In genomic region chr14:118051975-118052630, GRCm38 (mm10) we compare ENCODE assay signal across 11 mouse cellular contexts. TPM values are rescaled to one million over a fixed set of nuclear protein-coding genes. Genes with fewer than 3 reads are reported as not detected.
A peak's percentile ranks its signal among the peaks of the same experiment; 100 is the strongest.
DNase-seq lines count a peak whose midpoint lies in the region; ATAC-seq and TF ChIP-seq lines count a peak whose summit lies in the region.
"Had no signal": no experiment of that assay in that cellular context is flagged by ENCODE, and none has a peak within 500 bp of the region (broad histone marks: within the 10 kb centered on the region; RNA-seq: fewer than 3 reads in every experiment).

Gene Dct (minus strand): TSS chr14:118052244.

- no peaks in the 10 kb centered on the region for H3K9me3 ChIP-seq in forebrain, embryonic 10.5 days
- H3K9me3 ChIP-seq in hindbrain, postnatal 0 days (ENCODE audit: low read length), result no peaks in the 10 kb centered on the region
- no peaks in the 10 kb centered on the region for H3K9me3 ChIP-seq in neural tube, embryonic 13.5 days

- peak within 1 kb of the TSS; percentile 78 for H3K27ac ChIP-seq in forebrain, embryonic 10.5 days
- no peak within 1 kb of the TSS for H3K27ac ChIP-seq in hindbrain, postnatal 0 days
- 0 out of 2 replicates have a peak within 1 kb of the TSS, but pooled peaks have one; percentile 28 for H3K27ac ChIP-seq in neural tube, embryonic 13.5 days (replicated peaks)
- no peak within 1 kb of the TSS for H3K27ac ChIP-seq in thymus, adult 2 months (ENCODE audit: control insufficient read depth, insufficient read depth, low read length)
- H3K27ac ChIP-seq: left cerebral cortex, adult 2 months had no signal

- peaks cover 91% of the 10 kb centered on the region for H3K27me3 ChIP-seq in forebrain, embryonic 10.5 days (ENCODE audit: poor library complexity, severe bottlenecking)
- H3K27me3 ChIP-seq in hindbrain, postnatal 0 days (ENCODE audit: insufficient read depth, low read length), result 0 out of 2 replicates have a peak, but pooled peaks cover under 1% of the 10 kb centered on the region
- peaks cover 50% of the 10 kb centered on the region for H3K27me3 ChIP-seq in neural tube, embryonic 13.5 days
- H3K27me3 ChIP-seq in thymus, adult 2 months (ENCODE audit: control insufficient read depth, insufficient read depth, low read length), result no peaks in the 10 kb centered on the region

- 24% methylated on average over 13 of the region's 13 CpGs for WGBS in forebrain, embryonic 10.5 days
- WGBS in hindbrain, postnatal 0 days, result 22% methylated on average over 13 of the region's 13 CpGs
- 9% methylated on average over 13 of the region's 13 CpGs for WGBS in neural tube, embryonic 13.5 days
- 89% methylated on average over 13 of the region's 13 CpGs for WGBS in thymus, adult 2 months

- 0 out of 2 replicates have a peak within 1 kb of the TSS, but pooled peaks have one; percentile 3 for H3K4me2 ChIP-seq in hindbrain, postnatal 0 days (ENCODE audit: low read depth, low read length)
- peak within 1 kb of the TSS; percentile 22; the same call in 1 of the 2 replicates for H3K4me2 ChIP-seq in neural tube, embryonic 13.5 days

- no peaks in the 10 kb centered on the region for H3K36me3 ChIP-seq in forebrain, embryonic 10.5 days (replicated peaks)
- H3K36me3 ChIP-seq in hindbrain, postnatal 0 days (ENCODE audit: insufficient read depth, low read length), result no peaks in the 10 kb centered on the region
- H3K36me3 ChIP-seq in neural tube, embryonic 13.5 days, result no peaks in the 10 kb centered on the region
- H3K36me3 ChIP-seq in thymus, adult 2 months (ENCODE audit: control insufficient read depth, insufficient read depth, low read length), result no peaks in the 10 kb centered on the region

- ATAC-seq in frontal cortex, adult (ENCODE audit: low TSS enrichment), result peak; percentile 59; the same call in 1 of the 2 replicates
- no peak for ATAC-seq in hindbrain, postnatal 0 days
- peak; percentile 78 for ATAC-seq in neural tube, embryonic 13.5 days (ENCODE audit: low read depth)

- TF ChIP-seq CTCF in hindbrain, postnatal 0 days (IDR thresholded peaks at IDR 0.05; ENCODE audit: low read depth), result no peak
- no peak for TF ChIP-seq CTCF in thymus, adult 2 months (IDR thresholded peaks at IDR 0.05; ENCODE audit: borderline replicate concordance, control insufficient read depth, extremely low read depth, insufficient read depth, low read length, poor library complexity)

- DNase-seq in frontal cortex, postnatal 36 days (ENCODE audit: low spot score in 2 of 2), result no peak
- DNase-seq in forebrain, embryonic 10.5 days (ENCODE audit: extremely low spot score, low spot score), result peak; percentile 79
- DNase-seq in hindbrain, postnatal 0 days (ENCODE audit: low spot score), result peak; percentile 21
- no peak for DNase-seq in cerebellum, adult 11-12 months
- no peak for DNase-seq in kidney, postnatal 10 days
- DNase-seq in thymus, adult 2 months, result no peak
- DNase-seq: cerebellum, adult 18-20 months had no signal

- TF ChIP-seq POLR2A in thymus, adult 2 months (IDR thresholded peaks at IDR 0.05; ENCODE audit: control insufficient read depth, extremely low read depth, insufficient read depth, low read length, poor library complexity), result no peak

- peak within 1 kb of the TSS; percentile 18; the same call in 1 of the 2 replicates for H3K4me3 ChIP-seq in forebrain, embryonic 10.5 days
- no peak within 1 kb of the TSS for H3K4me3 ChIP-seq in hindbrain, postnatal 0 days (ENCODE audit: low read length)
- no peak within 1 kb of the TSS for H3K4me3 ChIP-seq in neural tube, embryonic 13.5 days
- H3K4me3 ChIP-seq in thymus, adult 2 months (ENCODE audit: control insufficient read depth, insufficient read depth, low read length), result no peak within 1 kb of the TSS
- H3K4me3 ChIP-seq: left cerebral cortex, adult 2 months had no signal

- H3K4me1 ChIP-seq in forebrain, embryonic 10.5 days, result peaks cover 48% of the 10 kb centered on the region
- no peaks in the 10 kb centered on the region for H3K4me1 ChIP-seq in hindbrain, postnatal 0 days (ENCODE audit: insufficient read depth, low read length)
- peaks cover 33% of the 10 kb centered on the region for H3K4me1 ChIP-seq in neural tube, embryonic 13.5 days (replicated peaks)
- H3K4me1 ChIP-seq in thymus, adult 2 months (replicated peaks; ENCODE audit: control insufficient read depth, insufficient read depth, low read length), result no peaks in the 10 kb centered on the region

- H3K9ac ChIP-seq in hindbrain, postnatal 0 days (replicated peaks; ENCODE audit: low read length), result no peak within 1 kb of the TSS
- no peak within 1 kb of the TSS for H3K9ac ChIP-seq in neural tube, embryonic 13.5 days

RNA-seq across cellular contexts. Expression of gene Dct, which starts in this region (rescaled TPM):
- 7.4 and 10.6 TPM in 2 replicates for polyA plus RNA-seq in forebrain, embryonic 10.5 days (2016; fragmentation: Nextera tagmentation; extraction: Ambion mirVana)
- total RNA-seq in hindbrain, postnatal 0 days (2014; rRNA removed), result 0.10 TPM in 1 of 2 replicates, not detected in the other
- 0.70 and 0.82 TPM in 2 replicates for polyA plus RNA-seq in hindbrain, postnatal 0 days (2015; fragmentation: Nextera tagmentation; extraction: Ambion mirVana)
- polyA plus RNA-seq in neural tube, embryonic 13.5 days (2015; fragmentation: Nextera tagmentation; extraction: Ambion mirVana), result 0.50 and 1.2 TPM in 2 replicates
- polyA plus RNA-seq in thymus, adult 2 months (2012; rRNA removed), result 0.15 and 0.23 TPM in 2 replicates
- total RNA-seq: granulocyte monocyte progenitor cell, adult 5-6 weeks had no signal

Comparison
In these comparisons a context has a peak if more than half of its experiments do, and no peak if none do; other contexts are left out.
1. Peak in DNase-seq and H3K4me2 ChIP-seq in hindbrain, postnatal 0 days; RNA of the gene not detected or under 1 TPM.
2. H3K27ac ChIP-seq: peak in forebrain, embryonic 10.5 days (single experiment) and neural tube, embryonic 13.5 days (single experiment); none in hindbrain, postnatal 0 days (single experiment) and thymus, adult 2 months (single experiment).